In genomic region chrX:13242320-13243096, GRCm38 (mm10) we compare ENCODE assay signal across 8 mouse cellular contexts. TPM values are rescaled to one million over a fixed set of nuclear protein-coding genes. Genes with fewer than 3 reads are reported as not detected.
DNase-seq lines count a peak whose midpoint lies in the region; ATAC-seq lines count a peak whose summit lies in the region.

No protein-coding gene starts in this region.

- peak overlapping the region; percentile 37 to 46 for H3K4me3 ChIP-seq in heart, embryonic 14.5 days (ENCODE audit: control insufficient read depth in 1 of 2, insufficient read depth in 1 of 2, low read depth in 1 of 2, low read length in 2 of 2)
- peak overlapping the region; percentile 61 for H3K4me3 ChIP-seq in liver, embryonic 13.5 days (replicated peaks)
- peak overlapping the region; percentile 43 for H3K4me3 ChIP-seq in stomach, embryonic 16.5 days (replicated peaks; ENCODE audit: low read length)

- peak; percentile 92 for ATAC-seq in heart, embryonic 14.5 days (ENCODE audit: insufficient number of reproducible peaks, insufficient read depth, low FRiP score, low read depth)
- peak; percentile 82 for ATAC-seq in liver, embryonic 13.5 days (ENCODE audit: low read depth)
- ATAC-seq in stomach, embryonic 16.5 days (ENCODE audit: insufficient read depth, low FRiP score), result peak; percentile 97

- DNase-seq in CD4-positive helper T cell, adult 2 months (ENCODE audit: low read depth, low spot score), result peak; percentile 63
- DNase-seq in brain, embryonic 18.5 days (ENCODE audit: low read depth, low spot score), result peak; percentile 84
- DNase-seq in fibroblast of lung, adult 2 months (ENCODE audit: low read depth), result peak; percentile 78
- DNase-seq in kidney, postnatal 14 days, result peak; percentile 92
- DNase-seq in liver, embryonic 13.5 days, result peak; percentile 63
- DNase-seq in neural tube, embryonic 10.5 days (ENCODE audit: extremely low spot score, low spot score), result peak; percentile 80

- H3K9me3 ChIP-seq in heart, embryonic 14.5 days (ENCODE audit: control insufficient read depth, low read length), result no peaks in the 10 kb centered on the region
- no peaks in the 10 kb centered on the region for H3K9me3 ChIP-seq in liver, embryonic 13.5 days (replicated peaks)
- H3K9me3 ChIP-seq in stomach, embryonic 16.5 days (replicated peaks; ENCODE audit: control insufficient read depth, low read length), result no peaks in the 10 kb centered on the region

- H3K9ac ChIP-seq in heart, embryonic 14.5 days (ENCODE audit: low read length), result peak overlapping the region; percentile 75
- H3K9ac ChIP-seq in liver, embryonic 13.5 days, result peak overlapping the region; percentile 74
- H3K9ac ChIP-seq in stomach, embryonic 16.5 days (ENCODE audit: low read length), result peak overlapping the region; percentile 76

- WGBS in heart, embryonic 14.5 days, result 13% methylated on average over 24 of the region's 24 CpGs
- 11% methylated on average over 24 of the region's 24 CpGs for WGBS in liver, embryonic 13.5 days (ENCODE audit: insufficient replicate concordance)
- WGBS in stomach, embryonic 16.5 days, result 13% methylated on average over 24 of the region's 24 CpGs

- peaks cover 10% of the 10 kb centered on the region for H3K27me3 ChIP-seq in heart, embryonic 14.5 days (ENCODE audit: control insufficient read depth, insufficient read depth, low read length)
- no peaks in the 10 kb centered on the region for H3K27me3 ChIP-seq in liver, embryonic 13.5 days
- peaks cover 8% of the 10 kb centered on the region; the same call in 1 of the 2 replicates for H3K27me3 ChIP-seq in stomach, embryonic 16.5 days (ENCODE audit: control insufficient read depth, insufficient read depth, low read length)

- peak overlapping the region; percentile 69 for H3K4me2 ChIP-seq in heart, embryonic 14.5 days (ENCODE audit: low read length)
- peak overlapping the region; percentile 72 for H3K4me2 ChIP-seq in liver, embryonic 13.5 days
- H3K4me2 ChIP-seq in stomach, embryonic 16.5 days (ENCODE audit: low read depth, low read length), result peak overlapping the region; percentile 55

- peak overlapping the region; percentile 97 to 99 for H3K27ac ChIP-seq in heart, embryonic 14.5 days (replicated peaks in 1 of 2; ENCODE audit: control insufficient read depth in 1 of 2, insufficient read depth in 1 of 2, low read depth in 2 of 2, low read length in 2 of 2)
- H3K27ac ChIP-seq in liver, embryonic 13.5 days, result peak overlapping the region; percentile 86
- H3K27ac ChIP-seq in stomach, embryonic 16.5 days (ENCODE audit: low read length), result peak overlapping the region; percentile 99

- H3K4me1 ChIP-seq in heart, embryonic 14.5 days (ENCODE audit: control insufficient read depth in 2 of 2, insufficient read depth in 2 of 2, low read length in 2 of 2), result peaks cover 5 to 13% of the 10 kb centered on the region in 2 experiments; a peak in 3 of 4 replicates
- H3K4me1 ChIP-seq in liver, embryonic 13.5 days (replicated peaks), result peaks cover 32% of the 10 kb centered on the region
- peaks cover 3% of the 10 kb centered on the region; the same call in 1 of the 2 replicates for H3K4me1 ChIP-seq in stomach, embryonic 16.5 days (ENCODE audit: control insufficient read depth, insufficient read depth, low read length)

- no peaks in the 10 kb centered on the region for H3K36me3 ChIP-seq in heart, embryonic 14.5 days (ENCODE audit: control insufficient read depth, insufficient read depth, low read length)
- H3K36me3 ChIP-seq in liver, embryonic 13.5 days, result no peaks in the 10 kb centered on the region
- H3K36me3 ChIP-seq in stomach, embryonic 16.5 days (ENCODE audit: control insufficient read depth, insufficient read depth, low read length), result no peaks in the 10 kb centered on the region

RNA-seq across cellular contexts. Expression of gene Ddx3x, which starts 38.3 kb away (rescaled TPM):
- 83.7 and 98.7 TPM in 2 replicates for polyA plus RNA-seq in heart, embryonic 14.5 days (2014; fragmentation: Nextera tagmentation; extraction: Ambion mirVana)
- 66.1 and 85.7 TPM in 2 replicates for polyA plus RNA-seq in liver, embryonic 13.5 days (2015; fragmentation: Nextera tagmentation; extraction: Ambion mirVana)
- 116 and 117 TPM in 2 replicates for polyA plus RNA-seq in stomach, embryonic 16.5 days (2015; fragmentation: Nextera tagmentation; extraction: Ambion mirVana)

Comparison
In these comparisons a context has a peak if more than half of its experiments do, and no peak if none do; other contexts are left out.
1. Peak in every context shown above with its lines: DNase-seq, ATAC-seq, H3K4me3 ChIP-seq and H3K27ac ChIP-seq.